10 mouse cellular contexts compared by ENCODE assay signal in the genomic region with DNA sequence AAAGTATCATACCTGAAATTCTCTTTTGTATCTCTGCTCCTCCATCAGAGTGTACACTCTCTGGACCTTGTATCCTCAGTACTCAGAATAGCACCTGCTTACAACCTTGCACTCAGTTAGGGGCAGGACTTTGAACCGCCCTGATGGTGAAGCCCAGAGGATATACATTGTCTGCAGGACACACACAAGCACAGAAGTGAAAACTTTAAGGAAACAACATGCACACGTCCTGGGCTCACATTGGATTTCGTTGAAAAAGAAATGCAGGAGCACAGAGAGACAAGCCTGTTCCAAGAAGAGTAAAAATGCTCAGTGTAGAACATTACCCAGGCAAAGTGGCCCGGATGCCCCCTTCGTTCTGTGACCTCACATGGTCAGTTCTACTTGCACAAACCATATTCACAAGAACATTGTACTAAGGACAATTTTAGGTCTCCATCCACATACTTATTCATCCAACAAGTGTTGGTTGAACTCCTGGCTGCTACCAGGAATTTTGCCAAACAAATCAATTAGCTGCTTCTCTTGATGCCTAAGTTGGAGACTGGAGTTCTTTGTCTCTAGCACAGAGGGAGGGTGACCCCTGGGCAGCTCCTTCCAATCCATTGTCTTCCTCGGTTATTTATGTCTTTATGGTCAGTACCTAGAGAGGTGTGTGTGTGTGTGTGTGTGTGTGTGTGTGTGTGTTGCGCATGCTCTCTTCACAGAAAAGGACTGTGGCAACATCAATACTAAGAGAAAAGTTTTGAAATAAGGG. TPM values are rescaled to one million over a fixed set of nuclear protein-coding genes. Genes with fewer than 3 reads are reported as not detected.
A peak's percentile ranks its signal among the peaks of the same experiment; 100 is the strongest.
DNase-seq lines count a peak whose midpoint lies in the region; ATAC-seq and TF ChIP-seq lines count a peak whose summit lies in the region.
"Had no signal": no experiment of that assay in that cellular context is flagged by ENCODE, and none has a peak within 500 bp of the region (broad histone marks: within the 10 kb centered on the region; RNA-seq: fewer than 3 reads in every experiment).

No protein-coding gene starts in this region.

- TF ChIP-seq POLR2A in heart, adult 2 months (IDR thresholded peaks at IDR 0.05; ENCODE audit: insufficient read depth, low read depth, low read length) = no peak
- TF ChIP-seq POLR2A in kidney, adult 2 months (IDR thresholded peaks at IDR 0.05; ENCODE audit: low read depth, low read length) = no peak

- H3K36me3 ChIP-seq in heart, embryonic 12.5 days = peaks cover 8% of the 10 kb centered on the region
- H3K36me3 ChIP-seq in heart, adult 2 months (ENCODE audit: control insufficient read depth, insufficient read depth, low read length) = peaks cover 2% of the 10 kb centered on the region; the same call in 1 of the 2 replicates
- H3K36me3 ChIP-seq in stomach, embryonic 14.5 days (ENCODE audit: control insufficient read depth, insufficient read depth, low read length) = peaks cover 2% of the 10 kb centered on the region; the same call in 1 of the 2 replicates
- H3K36me3 ChIP-seq in stomach, postnatal 0 days (ENCODE audit: control insufficient read depth, insufficient read depth, low read length) = peaks cover under 1% of the 10 kb centered on the region; the same call in 1 of the 2 replicates
- peaks cover 19% of the 10 kb centered on the region for H3K36me3 ChIP-seq in limb, embryonic 10.5 days
- no peaks in the 10 kb centered on the region for H3K36me3 ChIP-seq in kidney, adult 2 months (ENCODE audit: control insufficient read depth, insufficient read depth, low read length)

- H3K4me2 ChIP-seq in heart, embryonic 12.5 days = peak overlapping the region; percentile 81
- peak overlapping the region; percentile 89 for H3K4me2 ChIP-seq in stomach, embryonic 14.5 days (replicated peaks; ENCODE audit: low read depth, low read length)
- H3K4me2 ChIP-seq in stomach, postnatal 0 days (replicated peaks; ENCODE audit: low read depth) = no peak overlapping the region

- TF ChIP-seq EP300 in heart, adult 2 months (IDR thresholded peaks at IDR 0.05; ENCODE audit: insufficient read depth, low read depth, low read length) = no peak
- TF ChIP-seq EP300 in stomach, postnatal 0 days (optimal IDR thresholded peaks at IDR 0.05) = no peak

- 0 out of 2 replicates have a peak overlapping the region, but pooled peaks have one; percentile 3 for H3K9ac ChIP-seq in heart, embryonic 12.5 days
- H3K9ac ChIP-seq in heart, adult 2 months (ENCODE audit: low read depth, low read length) = no peak overlapping the region
- H3K9ac ChIP-seq in stomach, embryonic 14.5 days (replicated peaks; ENCODE audit: low read depth, low read length) = peak overlapping the region; percentile 90; the same call in 1 of the 2 replicates
- no peak overlapping the region for H3K9ac ChIP-seq in stomach, postnatal 0 days (ENCODE audit: low read length)

- H3K4me1 ChIP-seq in heart, embryonic 12.5 days (replicated peaks) = peaks cover 42% of the 10 kb centered on the region
- H3K4me1 ChIP-seq in heart, adult 2 months (ENCODE audit: control insufficient read depth, insufficient read depth, low read length) = no peaks in the 10 kb centered on the region
- H3K4me1 ChIP-seq in stomach, embryonic 14.5 days (ENCODE audit: control insufficient read depth, insufficient read depth, low read length) = peaks cover 21% of the 10 kb centered on the region
- no peaks in the 10 kb centered on the region; the same call in 1 of the 2 replicates for H3K4me1 ChIP-seq in stomach, postnatal 0 days (replicated peaks; ENCODE audit: control insufficient read depth, insufficient read depth)
- peaks cover 38% of the 10 kb centered on the region for H3K4me1 ChIP-seq in limb, embryonic 10.5 days
- peaks cover 4% of the 10 kb centered on the region; the same call in 1 of the 2 replicates for H3K4me1 ChIP-seq in kidney, adult 2 months (ENCODE audit: control insufficient read depth, insufficient read depth, low read length)

- no peaks in the 10 kb centered on the region for H3K9me3 ChIP-seq in heart, embryonic 12.5 days (replicated peaks)
- H3K9me3 ChIP-seq in stomach, embryonic 14.5 days (ENCODE audit: control insufficient read depth, low read depth, low read length) = no peaks in the 10 kb centered on the region
- H3K9me3 ChIP-seq in stomach, postnatal 0 days (ENCODE audit: control insufficient read depth, low read length) = no peaks in the 10 kb centered on the region
- no peaks in the 10 kb centered on the region for H3K9me3 ChIP-seq in limb, embryonic 10.5 days (replicated peaks)

- TF ChIP-seq CTCF in heart, adult 2 months (IDR thresholded peaks at IDR 0.05) = no peak
- TF ChIP-seq CTCF in stomach, postnatal 0 days (IDR thresholded peaks at IDR 0.05; ENCODE audit: low read depth) = no peak
- TF ChIP-seq CTCF in kidney, adult 2 months (conservative IDR thresholded peaks at IDR 0.05; ENCODE audit: insufficient read depth, insufficient read length, low read depth, low read length) = no peak

- no peak for ATAC-seq in heart, embryonic 12.5 days (ENCODE audit: insufficient number of reproducible peaks, low FRiP score)
- no peak for ATAC-seq in stomach, embryonic 14.5 days (ENCODE audit: insufficient number of reproducible peaks, insufficient read depth, low FRiP score, low read depth)
- ATAC-seq in stomach, postnatal 0 days (ENCODE audit: low FRiP score, low TSS enrichment) = no peak

- H3K27me3 ChIP-seq in heart, embryonic 12.5 days (replicated peaks) = no peaks in the 10 kb centered on the region
- no peaks in the 10 kb centered on the region for H3K27me3 ChIP-seq in heart, adult 2 months (ENCODE audit: control insufficient read depth, insufficient read depth, low read length)
- H3K27me3 ChIP-seq in stomach, embryonic 14.5 days (ENCODE audit: control insufficient read depth, insufficient read depth, low read length) = no peaks in the 10 kb centered on the region
- H3K27me3 ChIP-seq in stomach, postnatal 0 days (ENCODE audit: control insufficient read depth, insufficient read depth, low read length) = no peaks in the 10 kb centered on the region
- H3K27me3 ChIP-seq in limb, embryonic 10.5 days (ENCODE audit: low read depth, poor library complexity, severe bottlenecking) = no peaks in the 10 kb centered on the region
- H3K27me3 ChIP-seq in kidney, adult 2 months (replicated peaks; ENCODE audit: control insufficient read depth, insufficient read depth, low read length) = peaks cover 1% of the 10 kb centered on the region; the same call in 1 of the 2 replicates

- no peak for DNase-seq in heart, adult 2 months
- no peak for DNase-seq in stomach, postnatal 0 days (ENCODE audit: low spot score)
- peak; percentile 54 for DNase-seq in limb, embryonic 10.5 days (ENCODE audit: low spot score)
- DNase-seq in cerebellum, adult 11-12 months = no peak
- no peak for DNase-seq in kidney, adult 2 months
- DNase-seq in left cerebral cortex, postnatal 14 days (ENCODE audit: low spot score in 2 of 2) = no peak
- DNase-seq: gastrocnemius, postnatal 36 days; lung, adult 18-20 months had no signal

- no peaks in the 10 kb centered on the region for H3K79me2 ChIP-seq in heart, adult 2 months (replicated peaks; ENCODE audit: control insufficient read depth, insufficient read depth, low read length)

- H3K27ac ChIP-seq in heart, embryonic 12.5 days (ENCODE audit: poor library complexity, severe bottlenecking) = no peak overlapping the region
- H3K27ac ChIP-seq in heart, adult 2 months = no peak overlapping the region
- H3K27ac ChIP-seq in stomach, embryonic 14.5 days (ENCODE audit: low read length) = no peak overlapping the region
- H3K27ac ChIP-seq in stomach, postnatal 0 days (replicated peaks) = no peak overlapping the region
- peak overlapping the region; percentile 97 for H3K27ac ChIP-seq in limb, embryonic 10.5 days
- no peak overlapping the region for H3K27ac ChIP-seq in kidney, adult 2 months (ENCODE audit: insufficient read depth, low read depth, low read length)

- no peak overlapping the region for H3K4me3 ChIP-seq in heart, embryonic 12.5 days
- no peak overlapping the region for H3K4me3 ChIP-seq in heart, adult 2 months
- H3K4me3 ChIP-seq in stomach, embryonic 14.5 days (ENCODE audit: low read depth, low read length) = no peak overlapping the region
- no peak overlapping the region for H3K4me3 ChIP-seq in stomach, postnatal 0 days (ENCODE audit: low read depth, low read length)
- H3K4me3 ChIP-seq in limb, embryonic 10.5 days = peak overlapping the region; percentile 92
- no peak overlapping the region for H3K4me3 ChIP-seq in kidney, adult 2 months (ENCODE audit: insufficient read depth, low read depth, low read length)

- intact Hi-C loops in heart, adult 2 months (cut with DNase I) = no loop called here
- intact Hi-C loops in left cerebral cortex, postnatal 14 days (cut with DNase I) = loop anchor here (5.0 kb wide), 1 partner anchor 803 kb away; no protein-coding TSS in a partner anchor

- 45% methylated on average over 7 of the region's 7 CpGs for WGBS in heart, embryonic 12.5 days
- WGBS in heart, adult 2 months = 56% methylated on average over 7 of the region's 7 CpGs
- WGBS in stomach, embryonic 14.5 days = 47% methylated on average over 7 of the region's 7 CpGs
- WGBS in stomach, postnatal 0 days = 54% methylated on average over 7 of the region's 7 CpGs
- 39% methylated on average over 7 of the region's 7 CpGs for WGBS in limb, embryonic 10.5 days
- 43% methylated on average over 7 of the region's 7 CpGs for WGBS in kidney, adult 2 months

RNA-seq across cellular contexts. Expression of a gene that starts 1.2 kb away (rescaled TPM):
- 58.5 and 59.3 TPM in 2 replicates for polyA plus RNA-seq in heart, embryonic 12.5 days (2016; fragmentation: Nextera tagmentation; extraction: Ambion mirVana)
- total RNA-seq in heart, adult 2 months (2021) = 1 to 10 TPM; 1.2 to 1.9 TPM
- polyA plus RNA-seq in heart, adult 2 months (2012; rRNA removed) = 2.3 and 2.5 TPM in 2 replicates
- polyA plus RNA-seq in stomach, embryonic 14.5 days (2014; fragmentation: Nextera tagmentation; extraction: Ambion mirVana) = 151 and 157 TPM in 2 replicates
- 40.3 and 42.7 TPM in 2 replicates for polyA plus RNA-seq in stomach, postnatal 0 days (2015; fragmentation: Nextera tagmentation; extraction: Ambion mirVana)
- 290 and 298 TPM in 2 replicates for polyA plus RNA-seq in limb, embryonic 10.5 days (2016; fragmentation: Nextera tagmentation; extraction: Ambion mirVana)
- polyA plus RNA-seq in kidney, adult 2 months (2012; rRNA removed) = 1.4 and 1.7 TPM in 2 replicates
- 1 to 10 TPM; 5.4 to 6.1 TPM for total RNA-seq in left cerebral cortex, postnatal 14 days (2021)

Comparison
In these comparisons a context has a peak if more than half of its experiments do, and no peak if none do; other contexts are left out.
1. H3K9ac ChIP-seq: peak in heart, embryonic 12.5 days (single experiment) and stomach, embryonic 14.5 days (single experiment); none in heart, adult 2 months (single experiment) and stomach, postnatal 0 days (single experiment).
2. RNA of a gene that starts 1.2 kb away (polyA plus RNA-seq): 290 to 298 TPM in limb, embryonic 10.5 days, 151 to 157 TPM in stomach, embryonic 14.5 days, 58.5 to 59.3 TPM in heart, embryonic 12.5 days and 40.3 to 42.7 TPM in stomach, postnatal 0 days; 2.3 to 2.5 TPM in heart, adult 2 months and 1.4 to 1.7 TPM in kidney, adult 2 months; every median in the first group is over 10 times any median in the second.